Mouse (Mus musculus) embryo, embryonic 11 days (tissue): ENCODE measurements around the gene Pibf1.

Experiments used
- DNase-seq: peaks from one replicate; pipeline ENCODE4 v3.0.0-alpha.2; 2015

Gene Pibf1

DNA sequence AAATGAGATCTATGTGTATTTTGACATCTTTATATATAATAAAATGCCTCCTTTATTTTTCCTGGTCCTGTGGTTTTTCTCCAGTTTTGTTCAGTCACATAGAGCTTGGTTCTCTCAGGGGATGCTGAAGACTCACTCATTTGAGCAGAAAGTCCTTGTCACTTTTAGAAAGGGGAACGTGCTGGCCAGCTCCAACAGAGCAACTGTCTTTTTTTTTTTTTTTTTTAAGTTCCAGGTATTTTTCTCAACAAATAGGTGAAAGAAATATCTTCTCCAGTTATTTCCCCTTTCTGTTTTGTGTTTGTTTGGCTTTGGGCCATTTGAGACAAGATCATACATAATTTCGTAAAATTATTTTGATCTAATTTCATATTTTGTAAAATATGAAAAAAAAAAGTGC is 174.8 kb downstream of the Pibf1 start:
- no peak for DNase-seq

DNA sequence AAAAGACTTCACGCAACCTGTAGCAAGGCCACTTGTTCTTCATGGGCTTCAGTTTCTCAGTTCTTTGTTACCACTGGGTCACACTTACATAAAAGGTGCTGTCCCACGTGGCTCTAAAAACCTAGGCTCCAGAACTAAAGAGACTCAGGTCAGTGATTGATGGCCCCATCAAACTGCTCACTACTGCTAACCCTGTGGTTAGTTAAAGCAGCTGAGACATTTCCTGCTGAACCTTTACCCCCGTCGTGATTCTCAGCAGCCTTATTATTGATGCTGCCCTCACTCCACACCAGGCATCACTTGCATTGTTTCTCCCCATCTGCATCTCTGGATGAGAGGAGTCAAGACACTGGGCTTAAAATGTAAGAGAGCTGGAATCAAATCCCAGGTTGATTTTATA is 176.6 kb downstream of the Pibf1 start:
- DNase-seq = peak; percentile 44

DNA sequence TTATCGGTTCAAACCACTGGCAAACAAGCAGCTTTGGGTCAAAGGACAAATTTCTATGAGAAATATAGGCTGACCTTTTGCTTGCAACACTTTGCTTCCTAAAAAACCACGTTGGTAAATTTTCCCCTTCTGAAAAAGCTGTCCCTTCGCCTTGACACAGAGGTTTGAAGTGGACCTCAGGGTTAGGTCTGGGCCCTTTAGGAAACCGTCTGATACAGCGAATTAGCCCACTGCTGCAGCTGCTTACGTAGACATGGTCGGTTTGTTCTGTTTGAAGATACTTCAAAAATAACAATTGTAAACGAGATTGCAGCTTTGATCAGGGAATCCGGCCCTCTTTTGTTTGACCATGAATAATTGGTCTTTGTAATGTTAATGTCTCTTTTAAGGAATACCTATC is 179.1 kb downstream of the Pibf1 start:
- DNase-seq = no peak

DNA sequence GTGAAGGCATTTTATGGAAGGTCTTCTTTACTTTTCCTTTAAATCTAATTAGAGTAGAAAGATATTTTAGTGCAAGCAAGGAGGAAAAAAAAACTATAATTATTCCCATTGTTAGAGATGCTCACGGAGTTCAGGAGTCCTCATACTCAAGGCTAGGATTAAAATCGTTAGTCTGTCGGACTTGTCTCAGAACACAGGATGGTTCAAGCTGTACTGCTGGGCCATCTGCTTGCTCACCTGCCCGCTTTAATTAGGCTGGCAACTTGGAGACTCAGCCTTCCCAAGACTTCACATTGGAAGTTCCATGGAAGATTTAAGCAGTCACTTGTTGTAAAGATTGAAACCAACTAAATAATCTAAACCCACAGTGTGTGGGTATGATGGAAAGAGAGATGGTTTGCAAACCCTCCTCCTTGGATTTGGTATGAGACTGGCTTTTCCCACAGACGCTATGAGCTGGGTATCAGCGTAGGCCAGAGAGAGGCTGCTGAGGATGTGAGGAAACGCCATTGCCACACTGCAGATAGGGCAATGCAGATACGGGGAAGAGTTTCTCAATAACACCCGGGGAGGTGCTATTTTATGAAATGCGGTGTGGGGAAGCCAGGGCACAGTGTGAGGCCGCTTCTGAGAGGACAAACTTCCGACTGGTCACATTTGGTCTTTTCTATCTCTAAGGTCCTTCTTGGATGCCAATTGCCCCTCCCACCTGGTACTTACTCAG is 179.7 kb downstream of the Pibf1 start:
- DNase-seq = no peak

DNA sequence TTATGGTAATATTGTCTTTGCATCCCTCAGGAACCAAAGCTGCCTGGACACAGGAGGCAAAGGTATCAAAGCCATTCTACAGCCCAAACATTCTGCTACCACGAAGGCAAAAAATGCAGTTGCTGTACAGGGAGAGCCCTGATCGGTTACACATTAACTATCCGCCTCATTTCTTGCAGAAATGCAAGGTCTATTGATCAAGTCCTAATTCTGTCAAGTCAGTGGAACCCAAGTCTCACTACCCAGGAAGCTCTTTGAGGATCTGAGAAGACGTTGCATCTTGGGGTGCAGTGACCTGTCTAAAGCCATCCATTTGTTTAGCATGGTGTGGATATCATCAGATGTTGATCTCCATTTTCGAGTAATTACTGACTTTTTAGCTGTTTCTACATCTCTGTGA is 181.2 kb downstream of the Pibf1 start:
- no peak for DNase-seq

DNA sequence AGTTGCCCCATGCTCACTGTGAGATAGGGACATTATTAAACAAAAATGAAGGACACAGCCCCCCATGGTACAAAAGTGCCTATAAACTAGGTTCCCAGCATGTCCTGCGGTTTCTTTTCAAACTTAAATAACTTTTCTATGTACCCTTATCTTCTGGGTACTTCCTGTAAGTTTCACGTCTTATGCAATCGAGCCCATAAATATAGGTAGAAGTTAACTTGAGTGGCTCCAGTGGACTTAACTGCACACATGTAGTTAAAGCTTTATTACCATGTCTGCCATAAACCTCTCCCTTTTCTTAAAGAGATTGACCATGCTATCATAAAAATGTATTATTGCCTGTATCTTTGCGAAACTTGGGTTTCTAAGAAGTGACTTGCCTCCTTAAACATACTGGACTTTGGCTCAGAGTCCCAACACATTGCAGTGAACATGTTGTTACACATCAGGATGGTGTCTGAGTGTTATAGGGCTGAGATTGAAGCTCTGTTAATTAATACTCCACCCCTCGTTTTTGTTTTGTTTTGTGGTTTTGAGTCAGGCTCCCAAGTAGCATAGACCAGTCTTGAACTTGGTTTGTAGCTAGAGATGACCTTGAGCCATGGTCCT is 181.7 kb downstream of the Pibf1 start:
- no peak for DNase-seq

DNA sequence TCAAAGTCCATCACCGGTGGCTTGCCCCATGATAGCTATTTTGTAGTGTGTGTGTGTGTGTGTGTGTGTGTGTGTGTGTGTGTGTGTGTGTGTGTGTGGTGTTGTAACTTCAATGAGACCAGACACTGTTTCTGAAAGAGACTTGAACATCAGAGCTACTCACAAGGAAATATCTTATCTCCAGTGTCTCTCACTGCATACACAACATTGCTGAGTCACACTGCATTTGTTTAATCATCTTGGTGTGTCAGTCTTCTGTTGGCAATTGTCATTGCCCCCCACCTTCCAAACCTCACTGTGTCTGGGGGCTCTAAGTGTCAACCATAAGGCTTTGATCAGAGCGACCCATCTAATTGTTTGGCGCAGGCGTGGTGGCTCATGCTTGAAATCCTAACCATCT is 186.3 kb downstream of the Pibf1 start:
- DNase-seq = no peak

DNA sequence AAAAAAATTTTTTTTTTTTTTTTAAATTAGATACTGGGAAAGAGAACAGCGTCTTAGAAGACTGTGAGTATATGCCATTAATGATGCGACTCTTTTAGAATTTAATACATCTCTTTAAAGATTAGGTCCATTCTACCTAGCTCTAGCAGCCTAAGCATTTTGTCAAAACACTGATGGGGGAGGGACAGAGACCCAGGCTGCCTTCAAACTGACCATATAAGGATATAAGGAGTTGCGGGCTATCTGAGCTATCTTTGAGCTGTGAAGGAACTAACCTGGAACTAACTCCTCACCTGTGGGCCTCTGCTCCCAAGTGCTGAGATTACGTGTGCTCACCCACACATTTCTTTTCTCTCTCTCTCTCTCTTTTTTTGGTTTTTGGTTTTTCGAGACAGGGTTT is 193.0 kb downstream of the Pibf1 start:
- no peak for DNase-seq

DNA sequence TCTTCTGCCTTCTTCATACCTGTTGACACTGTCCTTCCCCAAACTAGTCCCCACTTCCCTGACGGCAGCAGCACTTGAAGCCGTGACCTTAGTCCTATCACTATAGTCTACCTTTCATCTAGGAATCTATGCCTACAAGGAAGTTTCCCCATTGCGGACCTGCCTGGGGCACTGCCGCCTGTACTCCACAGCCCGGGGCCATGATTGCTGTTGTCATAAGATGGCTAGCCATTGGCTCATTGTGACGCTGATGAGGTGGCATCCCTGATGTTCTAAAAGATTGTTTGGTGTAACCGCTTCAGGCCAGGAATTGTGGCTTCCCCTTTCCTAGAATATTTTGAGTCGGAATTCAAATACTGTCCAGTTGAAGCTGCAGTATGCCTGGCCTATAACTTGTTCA is 195.2 kb downstream of the Pibf1 start:
- DNase-seq = no peak

DNA sequence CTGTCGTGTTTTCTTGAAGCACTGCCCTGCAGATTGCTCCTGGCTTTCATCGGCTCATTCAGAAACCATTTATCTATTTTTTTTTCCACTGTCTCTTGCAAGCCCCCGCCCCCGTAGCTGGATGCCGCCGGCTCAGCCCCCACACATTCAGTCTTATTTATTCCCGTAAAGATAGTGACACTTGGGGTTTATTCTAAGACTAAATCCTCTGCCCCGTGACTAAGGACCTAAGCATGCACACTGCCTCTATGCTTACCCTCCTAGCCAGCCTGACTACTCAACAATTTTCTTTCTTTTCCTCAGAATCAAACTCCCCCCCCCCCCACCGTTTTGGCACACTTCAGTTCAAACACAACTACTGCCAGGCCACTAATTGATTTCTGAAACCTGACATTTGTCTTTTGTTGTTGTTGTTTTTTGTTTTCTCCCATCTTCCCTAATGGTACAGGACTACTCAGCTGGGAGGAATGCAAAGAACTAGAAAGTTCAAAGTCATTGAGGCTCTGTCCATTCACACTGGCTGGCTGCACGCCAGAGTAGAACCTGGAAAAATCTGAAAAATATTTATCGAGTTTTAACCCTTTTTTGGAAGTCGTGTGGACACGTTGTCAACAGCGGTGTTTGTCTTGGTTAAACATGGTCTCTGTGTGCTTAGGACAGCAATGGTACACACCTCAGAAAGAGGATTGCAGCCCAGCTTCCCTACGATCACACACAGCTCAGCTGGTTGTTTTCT is 196.6 kb downstream of the Pibf1 start:
- no peak for DNase-seq

DNA sequence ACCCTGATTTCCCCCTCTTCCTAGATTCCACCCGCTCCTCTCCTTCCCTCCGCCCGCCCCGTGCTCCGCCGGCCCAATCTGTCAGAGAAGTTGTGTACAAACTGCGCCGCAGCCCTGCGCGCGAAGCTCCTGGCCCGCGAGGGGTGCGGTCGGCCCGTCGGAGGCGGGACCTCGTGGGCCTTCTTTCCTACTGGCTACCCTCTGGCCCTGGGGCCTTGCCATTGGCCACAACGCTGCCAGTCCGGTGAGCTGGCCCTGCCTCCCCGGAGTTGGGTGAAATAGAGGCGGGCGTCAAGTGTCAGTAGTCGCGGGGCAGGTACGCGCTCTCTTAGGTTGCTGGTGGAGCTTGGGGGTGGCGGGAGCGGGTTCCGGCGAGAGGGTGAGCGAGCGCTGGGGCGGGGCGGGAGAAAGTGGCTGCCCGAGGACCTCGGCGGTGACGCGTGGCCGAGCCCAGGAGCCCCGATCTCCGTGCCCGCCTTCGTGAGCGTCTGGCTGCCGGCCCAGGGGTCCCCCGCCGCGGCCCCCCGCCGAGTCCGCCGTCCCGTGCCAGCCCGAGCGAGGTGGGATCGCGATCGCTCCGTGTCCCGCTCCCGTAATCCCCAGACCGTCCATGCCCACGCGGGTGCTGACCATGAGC is 199.3 kb downstream of the Pibf1 start, which contains the start of gene Klf5:
Klf5 (plus strand) TSS at position 307 of the 637 bp plus-strand sequence.
- peak; percentile 95 for DNase-seq

DNA sequence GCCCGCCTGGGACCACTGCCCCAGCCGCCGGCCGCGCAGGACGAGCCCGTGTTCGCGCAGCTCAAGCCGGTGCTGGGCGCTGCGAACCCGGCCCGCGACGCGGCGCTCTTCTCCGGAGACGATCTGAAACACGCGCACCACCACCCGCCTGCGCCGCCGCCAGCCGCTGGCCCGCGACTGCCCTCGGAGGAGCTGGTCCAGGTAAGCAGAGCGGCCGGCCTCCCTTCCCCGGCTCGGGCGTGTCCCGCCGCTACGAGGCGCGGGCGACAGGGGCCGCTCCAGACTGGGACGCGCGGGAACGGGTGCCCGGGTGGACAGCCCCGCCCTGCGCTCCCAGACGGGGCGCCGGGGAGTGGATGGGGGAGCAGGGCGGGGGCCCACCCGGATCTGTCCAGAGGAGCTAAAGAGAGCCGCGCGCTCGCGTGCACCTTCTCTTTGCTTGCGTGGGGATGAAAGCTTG is 199.8 kb downstream of the Pibf1 start:
- DNase-seq = peak; percentile 74

DNA sequence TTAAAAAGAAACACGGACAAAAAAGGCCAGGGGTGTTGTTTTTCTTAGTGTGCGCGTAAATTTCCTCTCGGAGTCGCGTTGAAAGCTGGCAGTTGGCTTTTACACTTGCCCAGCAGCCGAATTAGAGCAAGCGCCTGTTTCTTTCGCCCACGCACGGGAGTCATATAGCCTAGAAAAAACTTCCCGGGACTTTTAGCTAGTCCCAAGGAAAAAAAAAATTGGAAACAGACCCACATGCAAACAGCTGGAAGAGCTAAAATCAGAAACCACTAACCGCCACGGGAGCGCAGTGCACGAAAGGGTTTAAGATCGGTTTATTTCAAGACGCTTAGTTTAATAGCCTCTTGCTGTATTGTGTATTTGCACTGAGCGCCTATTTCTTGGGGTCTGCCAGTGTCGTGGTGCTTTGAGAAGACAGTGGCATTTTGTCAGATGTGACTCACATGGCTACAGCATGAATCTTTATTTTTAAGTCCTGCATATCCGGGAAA is 200.5 kb downstream of the Pibf1 start:
- DNase-seq = peak; percentile 47

DNA sequence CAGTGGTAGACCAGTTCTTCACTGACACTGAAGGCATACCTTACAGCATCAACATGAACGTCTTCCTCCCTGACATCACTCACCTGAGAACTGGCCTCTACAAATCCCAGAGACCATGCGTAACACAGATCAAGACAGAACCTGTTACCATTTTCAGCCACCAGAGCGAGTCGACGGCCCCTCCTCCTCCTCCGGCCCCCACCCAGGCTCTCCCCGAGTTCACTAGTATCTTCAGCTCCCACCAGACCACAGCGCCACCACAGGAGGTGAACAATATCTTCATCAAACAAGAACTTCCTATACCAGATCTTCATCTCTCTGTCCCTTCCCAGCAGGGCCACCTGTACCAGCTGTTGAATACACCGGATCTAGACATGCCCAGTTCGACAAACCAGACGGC is 202.2 kb downstream of the Pibf1 start:
- DNase-seq = no peak
